Mouse (Mus musculus): ENCODE results near the gene Gm13698. TPM values are rescaled to one million over a fixed set of nuclear protein-coding genes. Genes with fewer than 3 reads are reported as not detected.

The Gm13698 gene
- polyA plus RNA-seq, 1 experiment = not detected

Other genes starting within 250 kb of the Gm13698 start
- 25.3 and 29.7 TPM in 2 replicates for gene Itgav, start 231.3 kb upstream of the Gm13698 start, polyA plus RNA-seq (2012; ENCODE audit: insufficient read depth, insufficient read length, missing spikeins)
- 0.21 and 0.55 TPM in 2 replicates for gene Fam171b, start 143.1 kb upstream of the Gm13698 start, polyA plus RNA-seq (2012; ENCODE audit: insufficient read depth, insufficient read length, missing spikeins)
- not detected in 2 replicates for gene Zswim2, start 14.5 kb upstream of the Gm13698 start, polyA plus RNA-seq (2012; ENCODE audit: insufficient read depth, insufficient read length, missing spikeins)
- gene Gm13693, start 5.8 kb downstream of the Gm13698 start, polyA plus RNA-seq (2012; ENCODE audit: insufficient read depth, insufficient read length, missing spikeins) = not detected in 2 replicates
- gene Gm13695, start 11.6 kb downstream of the Gm13698 start, polyA plus RNA-seq (2012; ENCODE audit: insufficient read depth, insufficient read length, missing spikeins) = 0.67 TPM in 1 of 2 replicates, not detected in the other
- gene Gm13696, start 17.4 kb downstream of the Gm13698 start, polyA plus RNA-seq (2012; ENCODE audit: insufficient read depth, insufficient read length, missing spikeins) = not detected in 2 replicates
- not detected in 2 replicates for gene Gm13694, start 23.2 kb downstream of the Gm13698 start, polyA plus RNA-seq (2012; ENCODE audit: insufficient read depth, insufficient read length, missing spikeins)
- gene Gm13697, start 29.1 kb downstream of the Gm13698 start, polyA plus RNA-seq (2012; ENCODE audit: insufficient read depth, insufficient read length, missing spikeins) = not detected in 2 replicates
- not detected in 2 replicates for gene Gm13691, start 34.9 kb downstream of the Gm13698 start, polyA plus RNA-seq (2012; ENCODE audit: insufficient read depth, insufficient read length, missing spikeins)

All from brown adipose tissue, adult 24 weeks (tissue).